Mouse (Mus musculus) kidney, postnatal 14 days (tissue): ENCODE results near the gene Gdf2.

Source experiments
- DNase-seq: peaks from one replicate; pipeline ENCODE4 v3.0.0; 2022; ENCODE audit warnings: mixed read lengths

Gdf2 gene

DNA sequence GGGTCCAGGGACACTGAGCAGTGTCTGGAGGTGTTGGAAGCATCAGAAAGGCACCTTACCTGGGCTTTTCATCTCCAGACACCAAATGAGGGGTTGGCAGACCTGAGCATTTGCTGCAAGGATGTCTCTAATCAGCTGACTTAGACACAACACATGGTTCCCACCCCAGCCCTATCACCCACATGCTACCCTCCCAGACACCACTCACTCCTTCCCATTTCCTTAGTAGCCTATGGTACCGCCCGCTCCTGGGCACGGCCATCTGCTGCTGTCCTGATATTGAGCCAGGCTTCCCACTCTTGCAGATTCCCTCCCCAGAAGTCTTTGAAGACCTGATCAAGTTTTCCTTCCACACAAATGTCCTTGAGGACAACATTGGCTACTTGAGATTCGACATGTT lies 17.3 kb downstream of the Gdf2 start:
- DNase-seq = no peak

- DNase-seq = no peak
Measured at GRCm38 (mm10) chr14:33958841-33959240, 18.0 kb downstream of the Gdf2 start.

DNA sequence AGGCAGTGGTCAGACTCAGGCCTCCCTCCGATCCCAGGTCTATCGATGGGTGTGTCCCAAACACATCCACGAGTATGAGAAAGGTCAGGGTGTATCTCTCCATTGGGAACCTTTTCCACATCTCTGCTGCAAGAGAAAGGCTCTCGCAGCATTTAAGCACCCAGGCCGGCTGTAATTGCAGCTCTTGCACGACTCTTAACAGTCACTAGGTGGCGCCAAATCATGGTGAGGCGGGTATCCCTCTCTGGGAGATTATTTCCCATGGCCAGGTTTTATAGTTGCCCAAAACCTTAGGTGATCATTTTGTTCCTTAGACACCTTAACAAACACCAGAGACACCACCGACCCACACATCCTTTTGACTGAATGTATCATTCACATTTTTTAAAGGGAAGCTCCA lies 18.5 kb downstream of the Gdf2 start:
- peak; percentile 52 for DNase-seq

GRCm38 (mm10) chr14:33965675-33966074 lies 24.8 kb downstream of the Gdf2 start:
- DNase-seq = no peak

DNA sequence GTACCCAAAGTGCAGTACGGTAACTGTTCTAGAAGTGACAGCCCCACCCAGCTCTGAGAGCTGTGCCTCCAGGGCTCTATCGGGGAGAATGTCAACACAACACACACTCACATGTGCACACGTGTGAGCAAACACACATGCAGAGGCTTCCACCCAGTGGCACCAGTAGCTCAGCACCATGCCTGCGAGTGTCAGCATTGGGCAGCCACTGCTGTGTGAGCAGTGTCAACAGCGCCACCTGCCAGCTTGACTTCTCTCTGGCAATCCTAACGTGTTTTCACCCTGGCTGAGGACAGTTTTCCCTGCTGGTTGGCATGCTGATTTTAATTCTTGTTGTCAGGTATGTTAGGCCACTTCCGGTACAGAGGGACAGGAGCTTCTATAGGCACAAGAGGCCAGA lies 31.8 kb downstream of the Gdf2 start:
- DNase-seq = no peak

DNA sequence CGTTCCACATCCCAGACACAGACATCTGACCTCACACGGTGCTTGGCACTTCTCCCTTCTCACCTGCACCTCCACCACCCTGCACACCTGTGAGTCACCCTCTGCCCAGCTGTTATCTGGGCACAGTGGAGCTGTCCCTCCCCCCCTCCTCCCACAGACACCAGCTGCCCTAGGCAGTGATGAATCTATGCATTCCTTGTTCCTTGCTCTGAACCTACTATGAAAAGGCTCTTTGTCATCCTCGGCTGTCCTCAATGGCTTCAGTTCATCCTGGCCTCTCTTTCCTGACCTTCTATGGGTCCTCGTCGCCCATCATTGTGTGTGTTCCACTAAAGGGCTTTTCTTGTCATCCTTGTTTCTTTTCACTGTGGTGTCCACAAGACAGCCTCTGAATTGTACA lies 33.9 kb downstream of the Gdf2 start:
- no peak for DNase-seq

- no peak for DNase-seq
Measured at GRCm38 (mm10) chr14:33977748-33978147, 36.9 kb downstream of the Gdf2 start.

DNA sequence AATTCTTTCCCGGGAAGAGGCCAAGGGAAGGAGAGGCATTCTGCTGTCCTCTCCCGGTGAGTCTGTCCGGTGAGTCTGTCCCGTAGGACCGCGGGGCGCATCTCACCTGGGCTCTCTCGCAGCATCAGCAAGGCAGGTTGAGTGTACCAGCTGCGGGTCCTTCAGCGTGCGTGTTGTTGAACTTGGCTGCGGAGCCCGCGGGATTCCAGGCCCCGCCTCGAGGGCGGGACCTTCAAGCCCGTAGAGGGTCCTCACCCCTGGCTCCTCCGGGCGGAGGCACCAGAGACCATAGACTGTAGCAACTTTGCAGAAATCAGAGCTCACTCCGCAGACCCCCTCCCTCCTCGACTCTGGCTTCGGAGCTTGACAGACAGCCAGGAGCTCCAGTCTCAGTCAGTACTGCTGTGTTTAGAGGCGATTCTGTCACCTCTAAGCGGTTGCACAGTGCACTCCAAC lies 37.8 kb downstream of the Gdf2 start, which contains the start of gene Zfp488:
Gene Zfp488, minus strand, starts transcription at position 161 of the 456 bp plus-strand sequence.
- DNase-seq = no peak

DNA sequence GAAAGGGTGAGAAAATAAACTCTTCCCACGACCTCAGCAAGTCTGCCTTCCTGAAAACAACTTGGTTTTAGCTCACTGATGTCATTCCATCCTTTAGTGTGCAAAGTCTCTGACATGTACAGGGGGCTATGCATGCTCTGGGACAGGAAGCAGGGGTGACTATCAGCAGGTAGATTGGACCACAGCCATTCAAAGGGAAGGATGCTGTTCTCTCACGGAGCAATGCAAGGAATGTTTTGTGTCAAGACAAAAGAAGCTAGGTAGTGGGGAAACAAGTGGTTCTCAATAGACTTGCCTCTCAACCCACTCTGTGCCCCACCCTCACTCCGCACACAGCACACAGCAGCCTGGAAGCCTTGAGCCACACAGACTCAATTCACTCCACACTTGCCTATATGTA lies 48.4 kb downstream of the Gdf2 start:
- no peak for DNase-seq

DNA sequence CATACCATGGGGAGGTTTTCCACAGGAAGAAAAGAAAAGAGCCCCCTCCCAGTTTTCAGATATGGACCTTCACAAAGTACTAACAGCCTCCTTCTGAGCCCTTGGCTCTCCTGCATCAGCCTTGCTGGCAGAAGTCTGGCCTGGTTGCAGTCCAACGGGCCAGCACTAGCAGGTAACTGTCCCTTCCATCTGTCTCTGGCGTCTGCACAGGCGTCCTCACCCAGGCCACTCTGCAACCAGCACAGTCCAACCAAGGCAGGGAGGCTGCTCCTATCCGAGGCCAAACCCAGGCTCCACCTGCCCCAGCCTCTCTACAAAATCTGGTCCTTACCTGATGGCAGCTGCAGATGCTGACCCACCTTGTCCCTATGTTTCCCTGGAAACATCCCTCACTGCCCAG lies 51.1 kb downstream of the Gdf2 start:
- no peak for DNase-seq

DNA sequence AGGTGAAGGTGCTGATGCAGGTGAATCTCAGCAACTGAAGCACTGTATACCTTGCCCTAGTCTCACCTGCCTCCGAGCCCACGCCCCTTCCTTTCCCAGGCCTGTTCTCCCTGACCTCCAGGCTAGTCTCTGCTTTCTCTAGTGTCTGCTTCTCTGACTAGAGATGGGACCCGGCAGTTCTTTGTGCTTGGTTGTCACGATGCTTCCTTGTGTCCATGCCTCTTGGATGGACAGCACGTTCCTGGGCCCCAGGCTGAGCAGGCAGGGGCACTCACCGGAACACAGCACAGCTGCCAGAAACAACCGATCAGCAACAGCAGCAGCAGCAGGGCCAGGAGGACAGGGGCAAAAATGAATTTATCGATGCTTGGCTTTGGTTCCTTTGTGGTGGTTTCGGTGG lies 52.2 kb downstream of the Gdf2 start:
- DNase-seq = no peak

- DNase-seq = no peak
Measured at GRCm38 (mm10) chr14:33993521-33994289, 52.9 kb downstream of the Gdf2 start.
